Mouse (Mus musculus) left cerebral cortex, adult 2 months (tissue): Measurements from ENCODE around the gene Exoc4. TPM values are rescaled to one million over a fixed set of nuclear protein-coding genes. Genes with fewer than 3 reads are reported as not detected.

Experiments used
- DNase-seq, 2 experiments: peaks; one replicate each; pipeline ENCODE4 v3.0.0; 2021 to 2022; ENCODE audit warnings: low spot score in 2 of 2, mixed read lengths in 1 of 2; ENCODE audit errors: extremely low spot score in 1 of 2
- H3K27ac ChIP-seq: fragments of 200-600 bp; 2 replicates; pipeline ENCODE4 v1.8.1; 2022
- H3K4me3 ChIP-seq: fragments of 200-600 bp; 2 replicates; pipeline ENCODE4 v1.8.1; 2022
- CTCF ChIP-seq: fragments of 200-600 bp; IDR thresholded peaks from 2 replicates; pipeline ENCODE4 v1.8.1; 2022; ENCODE audit warnings: antibody characterized with exemption, mild to moderate bottlenecking, moderate library complexity
- intact Hi-C: fragments of 180-260 bp; cut with DNase I; formaldehyde crosslinking; loops from one replicate; pipeline ENCODE4 v1.15.1; 2025
- total RNA-seq, 2 experiments: library from RNA; stranded (reverse); gene quantifications; 2 replicates each; pipeline ENCODE4 v1.2.3; 2021

Exoc4 gene
- total RNA-seq, 2 experiments from 2014 or later, result 75.6 to 80.2 TPM

DNA sequence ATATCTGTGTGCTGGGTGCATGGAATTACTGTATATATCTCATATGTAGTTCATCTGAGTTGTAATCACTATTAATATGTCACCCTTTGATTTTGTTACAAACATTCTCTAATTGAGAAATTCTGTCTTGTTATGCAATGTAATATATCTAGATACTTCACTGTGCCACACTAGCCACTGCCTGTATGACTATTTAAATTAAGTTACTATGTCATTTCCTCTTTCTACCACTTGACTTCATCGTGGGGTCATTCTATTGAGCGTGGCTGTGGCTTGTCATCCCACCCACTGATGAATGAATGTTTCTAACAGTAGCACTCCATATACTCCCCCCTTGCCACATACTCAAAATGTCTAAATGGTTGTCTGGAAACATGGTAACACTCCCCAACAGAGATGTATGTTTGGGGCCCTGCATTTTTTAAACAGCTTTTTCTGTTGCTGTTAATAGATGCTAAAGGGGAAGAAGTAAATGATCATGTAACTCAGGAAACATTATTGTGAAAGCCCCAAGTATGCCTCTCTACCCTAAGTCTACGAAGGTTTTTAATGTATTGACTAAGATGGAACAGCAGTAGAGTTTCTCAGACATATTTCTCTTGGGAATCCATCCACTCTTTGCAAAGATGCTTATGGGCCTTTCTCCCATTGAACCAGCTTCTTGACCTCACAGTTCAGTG, 618.2 kb downstream of the Exoc4 start:
- no peak overlapping the region for H3K27ac ChIP-seq
- intact Hi-C loops, result no loop called here
- TF ChIP-seq CTCF, result no peak
- no peak overlapping the region for H3K4me3 ChIP-seq
- no peak for DNase-seq

- no peak overlapping the region for H3K27ac ChIP-seq
- DNase-seq, result no peak
- TF ChIP-seq CTCF, result no peak
These were observed 620.4 kb downstream of the Exoc4 start for GRCm38 (mm10) chr6:33869251-33869650.

GRCm38 (mm10) chr6:33870468-33871142, 621.7 kb downstream of the Exoc4 start:
- Histone ChIP-seq H3K27ac (no peak overlapping the region), H3K4me3 (no peak overlapping the region)
- DNase-seq, result no peak
- no peak for TF ChIP-seq CTCF
- intact Hi-C loops, result no loop called here

More at GRCm38 (mm10) chr6:33869251-33869650, 620.4 kb downstream of the Exoc4 start:
- H3K4me3 ChIP-seq, result no peak overlapping the region
- intact Hi-C loops, result no loop called here

DNA sequence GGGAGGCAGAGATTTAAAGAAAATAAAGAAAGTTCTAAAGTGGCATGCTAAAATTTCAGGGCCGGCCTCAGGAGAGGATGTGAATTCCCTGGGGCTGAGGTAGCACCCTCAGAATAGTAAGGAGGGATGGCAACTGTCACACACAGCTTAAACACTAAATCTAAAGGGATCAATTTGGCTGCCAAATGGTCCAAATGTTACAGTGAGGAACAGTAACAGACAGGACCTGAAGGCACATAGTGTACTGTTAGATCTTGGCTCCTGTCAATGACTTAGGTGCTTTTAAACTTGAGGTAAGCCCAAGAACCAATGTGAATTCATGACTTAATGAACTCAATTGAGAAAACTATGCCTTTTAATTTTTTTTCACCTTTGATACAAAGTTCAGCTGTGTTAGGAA, 622.4 kb downstream of the Exoc4 start:
- TF ChIP-seq CTCF, result no peak
- no peak overlapping the region for H3K4me3 ChIP-seq
- no peak for DNase-seq
- no peak overlapping the region for H3K27ac ChIP-seq
- intact Hi-C loops, result no loop called here

GRCm38 (mm10) chr6:33872192-33872591, 623.3 kb downstream of the Exoc4 start:
- intact Hi-C loops, result no loop called here
- Histone ChIP-seq H3K4me3 (no peak overlapping the region), H3K27ac (no peak overlapping the region)
- TF ChIP-seq CTCF, result no peak
- DNase-seq, result no peak

DNA sequence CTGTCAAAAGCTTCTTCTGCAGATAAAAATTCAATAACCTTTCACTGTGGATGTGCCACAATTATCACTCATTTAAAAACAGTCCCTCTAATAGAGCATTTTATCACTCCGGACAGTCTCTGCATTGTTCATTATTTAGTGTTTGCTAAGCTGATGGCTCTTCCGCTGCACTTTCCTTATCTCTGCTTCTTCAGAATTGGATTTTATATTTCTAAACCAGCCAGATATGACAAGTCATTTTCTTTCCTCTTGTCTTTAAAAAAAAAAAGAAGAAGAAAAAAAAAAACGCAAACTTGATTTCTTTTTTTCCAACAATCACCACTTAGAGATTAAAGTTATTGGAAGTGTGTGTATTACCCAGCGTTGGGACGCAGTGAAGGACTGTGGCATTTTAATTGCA, 624.1 kb downstream of the Exoc4 start:
- DNase-seq, result no peak
- Histone ChIP-seq H3K27ac (no peak overlapping the region), H3K4me3 (no peak overlapping the region)
- TF ChIP-seq CTCF, result no peak
- intact Hi-C loops, result no loop called here

DNA sequence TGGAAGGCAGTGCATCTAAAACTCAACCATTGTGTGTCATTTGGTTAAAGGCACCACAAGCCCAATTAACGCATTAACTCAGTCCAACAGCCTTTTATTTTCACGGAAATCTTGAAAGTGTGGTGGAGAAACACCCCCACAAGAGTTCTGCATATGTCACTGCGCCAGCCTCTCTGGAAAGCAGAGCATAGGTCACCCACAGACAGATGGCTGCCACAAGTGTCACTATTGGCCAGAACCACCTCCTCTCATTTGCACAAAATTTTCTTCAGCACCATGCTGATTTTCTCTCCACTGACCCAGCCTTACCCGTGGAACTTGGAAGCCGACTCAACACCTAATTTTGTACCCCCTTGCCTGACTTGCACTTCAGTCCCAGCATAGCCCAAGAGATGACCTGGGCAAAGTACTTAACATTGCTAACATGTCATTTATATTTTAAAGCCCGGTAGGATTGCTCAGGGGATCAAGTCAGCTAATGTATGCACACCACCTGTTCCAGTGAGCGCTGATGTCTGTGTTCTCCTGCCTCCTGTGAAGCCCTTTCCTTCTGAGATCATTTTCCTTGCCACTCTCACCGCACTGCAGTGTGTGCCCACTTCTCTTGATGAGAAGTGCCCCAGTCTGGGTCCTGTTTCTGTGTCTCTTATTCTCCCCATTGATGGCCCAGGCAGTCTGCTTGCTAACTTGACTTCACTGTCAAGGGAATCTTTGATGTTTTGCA, 625.6 kb downstream of the Exoc4 start:
- intact Hi-C loops, result no loop called here
- TF ChIP-seq CTCF, result no peak
- no peak overlapping the region for H3K4me3 ChIP-seq
- H3K27ac ChIP-seq, result no peak overlapping the region
- DNase-seq, result no peak

DNA sequence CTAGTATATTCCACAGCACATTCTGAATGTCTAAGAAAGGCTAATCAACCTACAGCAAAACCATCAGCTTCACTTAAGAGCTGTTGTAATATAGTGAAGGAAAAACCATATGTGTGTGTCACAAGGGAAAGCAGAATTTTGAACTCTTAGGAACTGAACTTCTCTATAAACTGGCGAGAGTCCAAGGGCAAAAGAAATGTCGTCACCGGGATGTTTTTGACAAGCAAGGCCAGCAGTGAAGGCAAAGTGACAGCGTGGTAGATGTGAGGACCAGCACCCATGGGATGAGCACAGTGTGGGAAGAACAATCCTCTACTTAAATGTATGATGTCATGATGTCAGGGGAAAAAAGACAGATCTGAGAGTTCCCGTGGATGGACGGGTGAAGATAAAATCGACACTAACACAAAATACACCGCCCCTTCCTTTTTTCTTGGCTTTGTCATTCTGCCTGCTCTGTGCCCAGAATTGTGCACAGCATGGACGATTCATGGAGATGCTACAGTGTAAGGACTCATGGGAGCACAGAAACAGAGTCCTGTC, 635.3 kb downstream of the Exoc4 start:
- intact Hi-C loops, result no loop called here
- DNase-seq, result no peak
- TF ChIP-seq CTCF, result no peak
- Histone ChIP-seq H3K27ac (no peak overlapping the region), H3K4me3 (no peak overlapping the region)

DNA sequence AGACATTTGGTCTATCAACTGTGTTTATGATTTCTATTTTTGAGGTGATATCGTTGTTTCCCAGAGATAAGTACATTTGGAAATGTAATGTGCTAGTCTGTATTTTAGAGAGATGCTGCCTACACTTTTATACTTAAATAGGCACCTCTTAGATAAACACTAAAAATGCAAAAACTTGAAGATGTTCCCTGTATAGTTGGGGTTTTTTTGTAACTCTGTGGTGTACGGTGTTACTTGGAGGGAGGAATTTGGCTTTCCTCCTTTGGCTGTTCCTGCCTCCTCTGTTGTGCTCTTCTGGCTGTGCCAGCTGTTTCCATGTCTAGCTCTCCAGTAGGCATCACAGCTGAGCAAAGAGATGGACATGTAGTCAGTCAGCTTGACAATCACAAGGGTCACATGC, 638.1 kb downstream of the Exoc4 start:
- no peak for DNase-seq
- TF ChIP-seq CTCF, result no peak
- intact Hi-C loops, result no loop called here
- H3K4me3 ChIP-seq, result no peak overlapping the region
- no peak overlapping the region; the same call in 1 of the 2 replicates for H3K27ac ChIP-seq

GRCm38 (mm10) chr6:33890926-33891325, 642.0 kb downstream of the Exoc4 start:
- DNase-seq, result no peak
- intact Hi-C loops, result no loop called here
- H3K4me3 ChIP-seq, result no peak overlapping the region
- TF ChIP-seq CTCF, result no peak
- no peak overlapping the region for H3K27ac ChIP-seq

- no peak for TF ChIP-seq CTCF
- Histone ChIP-seq H3K27ac (no peak overlapping the region), H3K4me3 (no peak overlapping the region)
- no peak for DNase-seq
- intact Hi-C loops, result no loop called here
These were observed 643.3 kb downstream of the Exoc4 start for GRCm38 (mm10) chr6:33892142-33892541.

DNA sequence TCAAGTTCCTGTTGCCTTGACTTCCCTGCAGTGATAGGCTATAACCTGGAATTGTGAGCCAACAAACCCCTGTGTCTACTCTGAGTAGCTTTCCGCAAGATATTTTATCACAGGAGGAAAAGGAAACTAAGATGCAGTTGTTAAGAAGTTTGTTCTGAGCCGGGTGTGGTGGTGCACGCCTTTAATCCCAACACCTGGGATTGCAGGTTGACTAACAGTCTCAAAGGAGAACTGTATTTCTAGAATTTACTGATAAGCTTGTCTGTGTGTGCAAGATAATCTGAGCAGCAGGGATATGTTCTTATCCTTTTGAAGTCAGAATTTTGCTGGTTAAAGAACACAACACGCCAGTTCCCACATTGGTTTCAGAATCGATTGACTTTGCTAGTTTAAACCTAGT, 651.1 kb downstream of the Exoc4 start:
- DNase-seq, result no peak
- Histone ChIP-seq H3K27ac (no peak overlapping the region), H3K4me3 (no peak overlapping the region)
- TF ChIP-seq CTCF, result no peak
- intact Hi-C loops, result no loop called here
